Mouse (Mus musculus): ENCODE measurements around the gene Fcer1a. TPM values are rescaled to one million over a fixed set of nuclear protein-coding genes. Genes with fewer than 3 reads are reported as not detected.
"Not testable (repeated sequence)": the region's sequence is repeated elsewhere in the genome, so short reads cannot be mapped to it uniquely, and the experiment has no call there.

Gene Fcer1a
- total RNA-seq (2021), result not detected
- long read RNA-seq, experiment 1, result 0 reads
- long read RNA-seq, experiment 2, result 0 reads

DNA sequence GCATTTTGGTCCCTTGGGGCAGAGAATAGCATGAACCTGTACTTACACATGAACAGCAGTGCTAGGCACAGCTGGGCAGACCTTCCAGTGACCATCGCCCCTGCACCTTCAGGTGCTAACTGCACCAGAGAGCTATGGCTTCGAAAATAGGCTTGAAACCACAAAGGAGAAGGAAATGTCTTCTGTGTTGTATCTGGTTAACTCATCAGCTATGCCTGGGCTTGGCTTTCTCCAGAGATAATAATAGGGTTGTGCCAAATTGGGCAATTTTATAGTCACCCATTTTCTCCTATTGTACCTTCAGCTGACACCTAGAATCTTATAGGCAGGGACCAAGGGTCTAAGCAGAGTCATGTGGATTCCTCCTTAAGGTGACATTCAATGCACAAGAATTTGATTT lies at the start of gene Fcer1a:
TSS of gene Fcer1a (minus strand) at position 134 of the 400 bp plus-strand sequence.
- DNase-seq (ENCODE audit: low spot score in 2 of 2), result no peak
- intact Hi-C loops (cut with DNase I), result no loop called here

DNA sequence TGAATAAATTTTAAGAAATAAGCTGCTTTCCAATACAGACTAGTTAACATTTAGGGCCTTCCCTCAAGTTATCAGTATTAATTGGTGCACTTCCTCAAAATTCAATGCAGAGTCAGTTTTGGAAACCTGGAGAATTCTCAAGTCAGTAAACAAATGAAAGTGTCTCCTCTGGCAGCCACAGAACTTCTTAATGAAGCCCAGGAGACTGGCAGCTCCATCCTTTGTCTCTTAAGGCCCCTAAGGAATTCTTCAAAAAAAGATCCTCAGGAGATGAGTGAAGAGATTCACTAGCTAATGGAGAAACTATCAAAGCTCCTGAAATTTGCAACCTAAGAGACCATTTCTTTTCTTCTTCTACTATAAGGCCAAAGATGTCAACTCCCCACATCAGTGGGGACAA lies 38.7 kb upstream of the Fcer1a start, which contains the start of gene Olfr418:
TSS of gene Olfr418 (plus strand) at position 301 of the 400 bp plus-strand sequence.
- no peak for DNase-seq (ENCODE audit: low spot score in 2 of 2)
- intact Hi-C loops (cut with DNase I), result no loop called here

DNA sequence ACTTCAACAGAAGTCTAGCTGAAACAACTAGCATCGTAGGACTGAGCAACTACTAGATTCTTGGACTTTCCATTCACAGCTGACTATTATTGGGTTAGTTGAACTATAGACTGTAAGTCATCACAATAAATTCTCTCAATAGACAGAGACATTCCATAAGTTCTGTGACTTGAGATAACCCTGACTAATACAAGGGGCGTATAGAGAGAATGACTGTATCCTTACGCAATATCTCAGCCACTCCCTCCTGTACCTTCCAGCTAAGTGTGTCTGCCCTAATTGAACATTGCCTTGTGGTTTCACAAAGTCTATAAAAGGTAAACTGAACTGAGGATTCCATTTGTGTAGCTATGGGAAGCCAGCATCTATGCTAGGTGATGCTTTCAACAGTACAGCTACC lies 22.9 kb upstream of the Fcer1a start:
- no peak for DNase-seq (ENCODE audit: low spot score in 2 of 2)
- intact Hi-C loops (cut with DNase I), result no loop called here

DNA sequence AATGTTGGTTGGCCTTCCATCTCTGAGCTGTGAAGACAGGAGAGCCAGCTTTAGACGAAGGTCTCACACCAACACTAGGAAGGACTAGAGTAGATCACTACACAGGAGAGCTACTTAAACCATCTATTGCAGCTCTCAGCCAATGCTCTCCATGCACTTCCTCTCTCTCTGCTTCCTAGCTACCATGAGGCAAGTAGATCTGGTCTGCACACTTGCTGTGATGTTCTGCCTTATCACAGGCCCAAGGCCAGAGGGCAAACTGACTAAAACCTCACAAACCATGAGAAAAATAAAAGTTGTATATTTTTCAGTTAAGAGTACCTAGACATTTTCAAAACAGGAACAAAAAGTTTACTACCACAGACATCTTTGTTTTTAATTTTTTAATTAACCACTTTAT lies 10.0 kb upstream of the Fcer1a start:
- intact Hi-C loops (cut with DNase I); DNase-seq (ENCODE audit: low spot score in 2 of 2): not testable (repeated sequence)

DNA sequence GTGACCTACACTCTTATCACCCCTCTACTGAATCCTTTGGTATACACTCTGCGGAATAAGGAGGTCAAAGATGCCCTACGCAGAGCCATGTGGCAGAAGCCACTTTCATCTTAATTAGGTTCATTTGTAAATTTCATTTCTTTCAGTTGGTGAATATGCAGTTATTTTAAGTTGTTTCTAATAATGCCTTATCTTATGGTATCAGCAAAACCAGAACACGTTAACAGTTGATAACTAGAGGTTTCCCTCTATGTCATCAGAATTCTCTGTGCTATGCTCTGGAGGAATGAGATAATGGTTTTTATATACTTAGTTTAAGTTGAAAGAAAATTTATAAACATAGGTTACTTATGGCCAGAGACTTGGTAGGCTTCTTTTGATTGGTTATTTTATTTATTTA lies 10.5 kb downstream of the Fcer1a start:
- intact Hi-C loops (cut with DNase I), result no loop called here

DNA sequence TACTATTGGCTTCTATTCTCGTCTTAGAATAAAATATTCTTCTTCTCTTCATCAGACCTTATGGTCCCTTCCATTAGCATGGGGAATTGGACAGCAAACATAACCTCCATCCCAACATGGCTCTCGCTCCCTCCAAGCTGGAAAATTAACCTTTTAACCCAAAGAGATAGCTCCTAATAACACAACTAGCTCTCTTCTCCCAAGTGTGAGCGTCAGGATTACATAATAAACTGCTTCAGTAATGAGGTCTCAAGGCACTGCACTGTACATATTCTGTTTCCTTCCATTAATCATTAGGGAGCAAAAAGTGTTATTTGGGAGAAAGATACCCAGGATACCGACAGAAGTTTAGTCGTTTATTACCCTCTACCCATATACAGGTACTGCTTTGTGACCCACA lies 14.9 kb downstream of the Fcer1a start, which contains the start of gene Olfr1404:
TSS of gene Olfr1404 (plus strand) at position 301 of the 400 bp plus-strand sequence.
- no peak for DNase-seq (ENCODE audit: low spot score in 2 of 2)
- intact Hi-C loops (cut with DNase I), result no loop called here

More for the DNA sequence above, 10.5 kb downstream of the Fcer1a start:
- no peak for DNase-seq (ENCODE audit: low spot score in 2 of 2)

DNA sequence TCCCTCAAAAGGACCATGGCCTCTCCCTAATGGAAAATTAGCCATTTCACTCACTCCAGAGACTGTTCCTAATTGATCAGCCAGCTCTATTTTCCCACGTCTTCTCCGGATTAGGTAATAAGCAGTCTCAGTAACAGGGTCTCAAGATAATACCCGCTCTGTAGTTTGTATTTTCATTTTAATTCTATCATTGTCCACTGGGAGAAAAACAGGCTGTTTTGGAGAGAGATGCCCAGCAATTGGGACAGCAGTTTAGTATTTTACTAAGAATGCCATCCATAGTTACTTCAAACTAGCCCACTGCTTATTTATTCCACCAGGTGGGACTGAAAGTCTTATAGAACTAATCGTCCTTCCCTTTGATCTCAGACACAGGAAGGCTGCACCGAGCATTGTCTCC lies 29.5 kb downstream of the Fcer1a start, which contains the start of gene Olfr218:
TSS of gene Olfr218 (plus strand) at position 301 of the 400 bp plus-strand sequence.
- no peak for DNase-seq (ENCODE audit: low spot score in 2 of 2)
- intact Hi-C loops (cut with DNase I), result no loop called here

DNA sequence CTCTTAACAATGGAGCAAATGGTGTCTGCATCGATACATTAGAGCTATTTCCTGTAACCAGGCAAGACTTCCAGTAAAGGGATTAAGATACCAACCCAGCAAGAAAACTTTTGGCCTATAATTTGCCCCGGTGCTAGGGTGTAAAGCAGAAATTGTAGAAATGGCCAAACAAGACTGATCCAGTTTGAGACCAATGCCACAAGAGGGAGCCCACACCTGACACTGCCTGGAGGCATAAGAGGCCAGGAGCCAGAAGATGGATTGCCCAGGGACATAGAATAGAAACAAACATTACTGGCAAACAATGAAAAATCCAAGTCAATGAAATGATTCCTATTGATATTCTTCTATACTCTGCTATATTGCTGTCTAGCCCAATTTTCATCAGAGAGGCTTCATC lies 30.7 kb downstream of the Fcer1a start:
- intact Hi-C loops (cut with DNase I), result no loop called here

DNA sequence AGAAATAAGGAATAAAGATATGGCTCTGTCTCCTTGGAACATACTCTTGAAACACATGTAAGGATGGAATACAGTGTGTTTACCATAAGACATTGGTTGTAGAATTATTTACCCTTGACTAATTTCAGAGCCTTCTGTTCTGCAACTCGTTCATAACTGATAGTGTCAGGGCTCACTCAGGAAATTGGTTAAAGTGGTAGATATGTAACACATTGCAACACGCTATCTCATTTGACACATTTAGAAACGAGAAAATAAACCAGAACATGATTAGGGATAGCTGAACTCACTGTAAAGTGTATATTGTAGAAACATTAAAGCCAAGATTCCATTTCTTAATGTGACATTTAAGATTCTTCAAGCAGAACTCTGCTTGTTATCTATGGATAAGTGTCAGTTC lies 35.0 kb downstream of the Fcer1a start:
- intact Hi-C loops (cut with DNase I), result no loop called here
- DNase-seq (ENCODE audit: low spot score in 2 of 2), result no peak

More for the DNA sequence above, 30.7 kb downstream of the Fcer1a start:
- no peak for DNase-seq (ENCODE audit: low spot score in 2 of 2)

DNA sequence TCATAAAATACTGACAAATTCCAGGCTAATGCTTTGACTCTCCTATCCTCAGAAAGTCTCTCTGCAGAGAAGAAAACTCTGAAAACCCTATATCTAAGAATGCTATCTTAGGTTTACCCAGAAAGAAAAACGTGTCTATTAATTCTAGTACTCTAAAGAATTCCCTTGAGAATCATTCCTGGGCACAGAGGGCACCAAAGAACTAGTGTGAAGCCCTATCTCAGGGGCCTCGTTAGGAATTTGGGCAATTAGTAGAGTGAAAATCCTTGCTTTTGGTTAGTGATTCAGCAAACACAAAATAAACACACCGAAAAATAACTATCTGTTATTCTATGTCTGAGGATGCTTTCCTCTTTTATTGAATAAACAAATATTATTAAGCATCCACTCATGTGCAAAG lies 36.5 kb downstream of the Fcer1a start, which contains the start of gene Olfr1406:
TSS of gene Olfr1406 (minus strand) at position 101 of the 400 bp plus-strand sequence.
- intact Hi-C loops (cut with DNase I), result no loop called here
- DNase-seq (ENCODE audit: low spot score in 2 of 2), result no peak

DNA sequence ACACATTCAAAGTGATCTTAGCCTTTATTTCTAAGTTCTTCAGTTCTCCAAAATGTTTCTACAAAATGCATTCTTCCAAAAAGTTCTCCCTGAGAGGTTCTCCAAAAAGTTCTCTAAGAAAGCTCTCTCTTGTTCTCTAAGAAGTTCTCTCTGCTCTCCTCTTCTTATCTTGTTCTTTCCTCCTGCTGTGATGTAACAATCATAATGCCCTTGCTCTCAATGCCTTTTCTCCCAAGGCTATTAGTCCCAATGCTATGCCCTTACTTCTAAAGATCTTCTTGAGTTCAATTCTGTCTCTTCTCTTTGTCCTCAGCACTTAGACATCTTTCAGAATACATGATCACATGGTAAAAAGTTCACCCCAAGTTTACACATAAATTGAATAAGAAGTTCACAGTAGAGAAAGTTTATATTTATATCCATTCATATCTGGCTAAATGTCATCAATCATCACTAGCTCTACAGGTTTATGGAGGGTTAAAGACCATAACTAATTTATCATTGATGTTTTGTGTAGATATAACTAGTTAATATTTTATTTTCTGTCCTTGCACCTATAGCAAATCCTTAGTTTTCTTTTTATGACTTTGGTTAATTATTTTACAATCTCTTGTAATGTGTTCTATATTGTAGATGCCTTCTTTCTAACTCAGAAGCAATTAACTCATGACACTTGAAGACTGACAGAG lies 52.7 kb downstream of the Fcer1a start:
- no peak for DNase-seq (ENCODE audit: low spot score in 2 of 2)

More for the DNA sequence above, 52.7 kb downstream of the Fcer1a start:
- intact Hi-C loops (cut with DNase I), result no loop called here

Other genes with a start within 250 kb of the Fcer1a start
- gene Olfr1408, start 89.8 kb downstream of the Fcer1a start, total RNA-seq (2021), result not detected
- not detected for gene Olfr1406, start 36.6 kb downstream of the Fcer1a start, total RNA-seq (2021)
- gene Olfr218, start 29.4 kb downstream of the Fcer1a start, total RNA-seq (2021), result not detected
- gene Olfr1404, start 14.8 kb downstream of the Fcer1a start, total RNA-seq (2021), result not detected
- gene Olfr418, start 38.8 kb upstream of the Fcer1a start, total RNA-seq (2021), result not detected
- gene Mptx2, start 50.6 kb upstream of the Fcer1a start, total RNA-seq (2021), result not detected
- gene Ackr1, start 106.5 kb upstream of the Fcer1a start, total RNA-seq (2021), result 100 to 1,000 TPM; 116 to 127 TPM
- 1 to 10 TPM; 2.4 to 2.7 TPM for gene Aim2, start 123.7 kb upstream of the Fcer1a start, total RNA-seq (2021)
- gene Cadm3, start 140.5 kb upstream of the Fcer1a start, total RNA-seq (2021), result 100 to 1,000 TPM; 482 to 514 TPM